Mouse (Mus musculus): Measurements from ENCODE around the gene Tmem40.

The Tmem40 gene

GRCm38 (mm10) chr6:115697739-115698558, 64.3 kb downstream of the Tmem40 start:
- DNase-seq = no peak

- no peak for DNase-seq
These were observed 65.4 kb downstream of the Tmem40 start for GRCm38 (mm10) chr6:115696707-115697215.

GRCm38 (mm10) chr6:115695124-115695523, 67.1 kb downstream of the Tmem40 start:
- DNase-seq = no peak

- no peak for DNase-seq
These were observed 67.8 kb downstream of the Tmem40 start for GRCm38 (mm10) chr6:115694441-115694842.

GRCm38 (mm10) chr6:115692963-115693730, 69.1 kb downstream of the Tmem40 start:
- peak; percentile 36 for DNase-seq

GRCm38 (mm10) chr6:115692163-115692950, 69.9 kb downstream of the Tmem40 start:
- no peak for DNase-seq

- no peak for DNase-seq
These were observed 72.1 kb downstream of the Tmem40 start for GRCm38 (mm10) chr6:115690105-115690504.

- DNase-seq = no peak
These were observed 73.6 kb downstream of the Tmem40 start for GRCm38 (mm10) chr6:115688589-115688988.

- DNase-seq = no peak
These were observed 74.5 kb downstream of the Tmem40 start for GRCm38 (mm10) chr6:115687753-115688152.

GRCm38 (mm10) chr6:115684851-115685646, 77.2 kb downstream of the Tmem40 start:
- DNase-seq = no peak

- no peak for DNase-seq
These were observed 77.9 kb downstream of the Tmem40 start for GRCm38 (mm10) chr6:115684271-115684670.

GRCm38 (mm10) chr6:115681066-115681465, 81.1 kb downstream of the Tmem40 start:
- no peak for DNase-seq

Data from thymus, postnatal 25 days (tissue).